Mouse (Mus musculus) layer of hippocampus, postnatal 25 days (tissue): ENCODE data around the gene Gm47791. TPM values are rescaled to one million over a fixed set of nuclear protein-coding genes. Genes with fewer than 3 reads are reported as not detected.

ENCODE experiments used
- DNase-seq, 2 experiments: peaks; one replicate each; pipeline ENCODE4 v3.0.0; 2022; ENCODE audit warnings: mixed read lengths in 2 of 2, low spot score in 1 of 2; ENCODE audit errors: extremely low spot score in 1 of 2
- total RNA-seq, 2 experiments: library from RNA; stranded (reverse); gene quantifications; 2 replicates each; pipeline ENCODE4 v1.2.3; 2021

Gm47791 gene
- total RNA-seq, result not detected

GRCm38 (mm10) chr1:82771022-82771586, at the start of gene Gm47791:
Gm47791 (minus strand) TSS chr1:82771243.
- no peak for DNase-seq

GRCm38 (mm10) chr1:82820626-82821186, 49.7 kb upstream of the Gm47791 start:
- no peak for DNase-seq

GRCm38 (mm10) chr1:82820179-82820578, 49.1 kb upstream of the Gm47791 start:
- DNase-seq, result no peak

- no peak for DNase-seq
Observed at GRCm38 (mm10) chr1:82819366-82819765, 48.3 kb upstream of the Gm47791 start.

- DNase-seq, result no peak
Observed at GRCm38 (mm10) chr1:82815941-82816716, 45.1 kb upstream of the Gm47791 start.

GRCm38 (mm10) chr1:82811766-82812165, 40.7 kb upstream of the Gm47791 start:
- DNase-seq, result no peak

GRCm38 (mm10) chr1:82808564-82808963, 37.5 kb upstream of the Gm47791 start:
- no peak for DNase-seq

- DNase-seq, result no peak
Observed at GRCm38 (mm10) chr1:82807206-82807605, 36.2 kb upstream of the Gm47791 start.

GRCm38 (mm10) chr1:82806391-82806790, 35.3 kb upstream of the Gm47791 start:
- DNase-seq, result no peak

- no peak for DNase-seq
Observed at GRCm38 (mm10) chr1:82804059-82804458, 33.0 kb upstream of the Gm47791 start.

- DNase-seq, result no peak
Observed at GRCm38 (mm10) chr1:82803608-82804007, 32.6 kb upstream of the Gm47791 start.

- DNase-seq, result no peak
Observed at GRCm38 (mm10) chr1:82801105-82801783, 30.2 kb upstream of the Gm47791 start.

- no peak for DNase-seq
Observed at GRCm38 (mm10) chr1:82798922-82799321, 27.9 kb upstream of the Gm47791 start.

- DNase-seq, result no peak
Observed at GRCm38 (mm10) chr1:82798304-82798703, 27.3 kb upstream of the Gm47791 start.

GRCm38 (mm10) chr1:82797088-82797487, 26.0 kb upstream of the Gm47791 start:
- no peak for DNase-seq

GRCm38 (mm10) chr1:82795702-82796443, 24.8 kb upstream of the Gm47791 start:
- DNase-seq, result no peak

GRCm38 (mm10) chr1:82795211-82795610, 24.2 kb upstream of the Gm47791 start:
- no peak for DNase-seq

- no peak for DNase-seq
Observed at GRCm38 (mm10) chr1:82793986-82794385, 22.9 kb upstream of the Gm47791 start.

- no peak for DNase-seq
Observed at GRCm38 (mm10) chr1:82793110-82793509, 22.1 kb upstream of the Gm47791 start.

- no peak for DNase-seq
Observed at GRCm38 (mm10) chr1:82792238-82792637, 21.2 kb upstream of the Gm47791 start.

- no peak for DNase-seq
Observed at GRCm38 (mm10) chr1:82791105-82791504, 20.1 kb upstream of the Gm47791 start.
